Mouse (Mus musculus) bone marrow, adult 2 months (tissue): ENCODE measurements around the gene Ino80e. TPM values are rescaled to one million over a fixed set of nuclear protein-coding genes. Genes with fewer than 3 reads are reported as not detected.

Source experiments
- H3K27ac ChIP-seq: fragments of 200-500 bp; 2 replicates; pipeline ENCODE4 v1.5.1; 2012; ENCODE audit warnings: low read depth, mild to moderate bottlenecking, control low read depth, inconsistent platforms, low read length; ENCODE audit not compliant: control insufficient read depth, poor library complexity, insufficient read depth
- H3K4me1 ChIP-seq: fragments of 200-500 bp; 2 replicates; pipeline ENCODE4 v1.6.1; 2011; ENCODE audit warnings: low read length; ENCODE audit not compliant: control insufficient read depth, insufficient read depth
- H3K4me3 ChIP-seq: fragments of 200-500 bp; replicated peaks from 2 replicates; pipeline ENCODE3; 2011; ENCODE audit warnings: mild to moderate bottlenecking, low read depth, low read length, control low read depth; ENCODE audit not compliant: control insufficient read depth
- CTCF ChIP-seq: fragments of 200-500 bp; IDR thresholded peaks from 2 replicates; pipeline ENCODE4 v1.5.1; 2011; ENCODE audit warnings: low read length, control low read depth; ENCODE audit not compliant: control insufficient read depth, insufficient read depth
- POLR2A ChIP-seq: fragments of 200-500 bp; IDR thresholded peaks from 2 replicates; pipeline ENCODE4 v1.6.1; 2011; ENCODE audit warnings: low read depth, mild to moderate bottlenecking, control low read depth, low read length, borderline replicate concordance; ENCODE audit not compliant: control insufficient read depth
- WGBS: fragments of 180-500 bp; shearing (Covaris S2); methylation state at CpG from one replicate; pipeline ENCODE4 v1.1.7; 2018; 5-methylcytosine and 5-hydroxymethylcytosine counted together
- polyA plus RNA-seq: library from polyadenylated mRNA; stranded (reverse); fragments of >200 nt; gene quantifications from 2 replicates; pipeline ENCODE4 v1.2.4, GENCODE M21; 2011; ENCODE audit warnings: low replicate concordance; ENCODE audit not compliant: missing spikeins, insufficient read depth, insufficient read length

Ino80e gene
- polyA plus RNA-seq, 1 experiment, result 59.7 TPM

DNA sequence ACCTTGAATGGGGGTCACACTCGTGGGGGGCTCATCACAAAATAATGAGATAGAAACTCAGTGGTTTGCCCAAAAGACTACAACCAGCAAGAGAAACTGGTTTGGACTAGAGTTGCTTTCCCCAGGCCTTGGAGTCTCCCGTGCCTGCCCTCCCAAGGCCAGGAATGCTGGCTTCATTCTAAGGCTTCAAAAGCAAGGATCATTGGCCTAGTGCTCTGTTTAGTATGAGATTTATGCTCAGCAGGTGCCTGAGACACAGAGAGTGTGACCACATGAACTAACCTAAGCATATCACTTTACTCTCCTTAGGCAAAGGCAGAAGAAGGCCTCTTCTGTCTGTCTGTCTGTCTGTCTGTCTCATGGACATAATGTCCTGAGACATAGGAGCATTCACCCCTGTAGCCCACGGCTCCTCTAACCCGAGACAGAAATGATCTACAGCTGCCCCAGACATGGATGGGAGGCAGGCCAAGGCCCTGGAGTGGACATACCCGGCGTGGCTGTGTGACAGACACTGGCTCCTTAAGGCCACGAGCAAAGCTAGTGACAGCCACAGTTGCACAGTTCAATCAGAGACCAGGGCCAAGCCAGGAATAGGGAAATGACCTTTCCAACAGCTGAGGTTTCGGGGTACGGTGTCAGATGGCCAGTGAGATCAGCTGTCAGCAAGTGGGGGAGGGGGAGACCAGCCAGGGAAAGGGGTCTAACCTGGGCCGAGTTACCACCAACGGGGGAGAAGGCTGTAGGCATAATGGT lies 59.9 kb downstream of the Ino80e start:
- TF ChIP-seq CTCF, result no peak
- no peak for TF ChIP-seq POLR2A
- Histone ChIP-seq H3K4me1 (peaks cover 2% of the 10 kb centered on the region; the same call in 1 of the 2 replicates), H3K27ac (no peak overlapping the region), H3K4me3 (no peak overlapping the region)
- 83% methylated on average over 11 of the region's 11 CpGs for whole genome bisulfite sequencing

DNA sequence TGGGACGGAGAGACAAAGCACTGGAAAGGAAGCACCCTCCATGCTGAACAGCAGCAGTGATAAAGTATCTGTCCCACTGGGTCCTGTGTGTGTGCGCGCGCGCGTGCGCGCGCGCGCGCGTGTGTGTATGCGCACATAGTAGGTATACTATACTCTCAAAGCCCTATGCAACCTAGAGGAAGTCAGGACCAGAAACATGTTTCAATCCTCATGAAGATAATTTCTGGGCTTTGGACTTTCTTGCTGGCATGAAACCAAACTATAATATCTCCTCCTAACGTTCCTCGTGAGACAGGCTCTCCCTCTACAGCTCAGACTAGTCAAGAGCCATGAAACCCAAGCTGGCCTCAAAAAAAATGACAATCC lies 61.1 kb downstream of the Ino80e start:
- 91% methylated on average over 16 of the region's 16 CpGs for WGBS
- TF ChIP-seq POLR2A (no peak), CTCF (no peak)
- H3K4me3 ChIP-seq, result no peak overlapping the region
- H3K4me1 ChIP-seq, result peaks cover 2% of the 10 kb centered on the region; the same call in 1 of the 2 replicates
- H3K27ac ChIP-seq, result no peak overlapping the region

Other genes with a start within 250 kb of the Ino80e start
- gene Nupr1, start 231.5 kb downstream of the Ino80e start, polyA plus RNA-seq, result 28.1 and 37.6 TPM in 2 replicates
- gene Sgf29, start 213.1 kb downstream of the Ino80e start, polyA plus RNA-seq, result 25.8 and 27.0 TPM in 2 replicates
- 14.2 and 34.1 TPM in 2 replicates for gene Sult1a1, start 185.9 kb downstream of the Ino80e start, polyA plus RNA-seq
- 77.8 and 182 TPM in 2 replicates for gene Bola2, start 167.0 kb downstream of the Ino80e start, polyA plus RNA-seq
- gene Slx1b, start 166.6 kb downstream of the Ino80e start, polyA plus RNA-seq, result 5.0 and 11.1 TPM in 2 replicates
- gene Coro1a, start 154.6 kb downstream of the Ino80e start, polyA plus RNA-seq, result 370 and 776 TPM in 2 replicates
- 78.4 and 117 TPM in 2 replicates for gene Mapk3, start 102.8 kb downstream of the Ino80e start, polyA plus RNA-seq
- 20.1 and 40.1 TPM in 2 replicates for gene Gdpd3, start 96.0 kb downstream of the Ino80e start, polyA plus RNA-seq
- gene Ypel3, start 85.4 kb downstream of the Ino80e start, polyA plus RNA-seq, result 236 and 411 TPM in 2 replicates
- gene Tbx6, start 80.9 kb downstream of the Ino80e start, polyA plus RNA-seq, result 7.5 and 13.7 TPM in 2 replicates
- gene Ppp4c, start 69.9 kb downstream of the Ino80e start, polyA plus RNA-seq, result 90.6 and 130 TPM in 2 replicates
- gene Fam57b, start 64.7 kb downstream of the Ino80e start, polyA plus RNA-seq, result 1.9 TPM in 1 of 2 replicates, not detected in the other
- not detected in 2 replicates for gene 4930451I11Rik, start 30.7 kb downstream of the Ino80e start, polyA plus RNA-seq
- not detected in 2 replicates for gene Doc2a, start 15.0 kb downstream of the Ino80e start, polyA plus RNA-seq
- gene Hirip3, start 405 bp downstream of the Ino80e start, polyA plus RNA-seq, result 77.2 and 107 TPM in 2 replicates
- 113 and 149 TPM in 2 replicates for gene Taok2, start 22.3 kb upstream of the Ino80e start, polyA plus RNA-seq
- gene Tmem219, start 60.5 kb upstream of the Ino80e start, polyA plus RNA-seq, result 39.9 and 76.2 TPM in 2 replicates
- 4.0 and 17.3 TPM in 2 replicates for gene Kctd13, start 66.5 kb upstream of the Ino80e start, polyA plus RNA-seq
- gene Asphd1, start 87.2 kb upstream of the Ino80e start, polyA plus RNA-seq, result not detected in 2 replicates
- gene Sez6l2, start 88.2 kb upstream of the Ino80e start, polyA plus RNA-seq, result 0.83 and 3.5 TPM in 2 replicates
- 51.4 and 89.1 TPM in 2 replicates for gene Cdipt, start 113.5 kb upstream of the Ino80e start, polyA plus RNA-seq
- gene Cdiptos, start 113.7 kb upstream of the Ino80e start, polyA plus RNA-seq, result 2.3 and 2.4 TPM in 2 replicates
- gene Mvp, start 152.2 kb upstream of the Ino80e start, polyA plus RNA-seq, result 6.3 and 15.1 TPM in 2 replicates
- not detected in 2 replicates for gene Pagr1b, start 154.1 kb upstream of the Ino80e start, polyA plus RNA-seq
- gene Pagr1a, start 155.0 kb upstream of the Ino80e start, polyA plus RNA-seq, result 20.4 TPM in 1 of 2 replicates, not detected in the other
- 11.2 and 52.5 TPM in 2 replicates for gene Gm42742, start 158.7 kb upstream of the Ino80e start, polyA plus RNA-seq
- gene Prrt2, start 158.8 kb upstream of the Ino80e start, polyA plus RNA-seq, result 5.3 TPM in 1 of 2 replicates, not detected in the other
- 153 and 314 TPM in 2 replicates for gene Maz, start 164.7 kb upstream of the Ino80e start, polyA plus RNA-seq
- gene Kif22, start 180.1 kb upstream of the Ino80e start, polyA plus RNA-seq, result 114 and 164 TPM in 2 replicates
- gene Zg16, start 225.0 kb upstream of the Ino80e start, polyA plus RNA-seq, result 3.1 TPM in 1 of 2 replicates, not detected in the other
- 13.6 and 36.8 TPM in 2 replicates for gene AI467606, start 229.0 kb upstream of the Ino80e start, polyA plus RNA-seq